Mouse (Mus musculus): ENCODE measurements around the gene Nrxn1.

DNA sequence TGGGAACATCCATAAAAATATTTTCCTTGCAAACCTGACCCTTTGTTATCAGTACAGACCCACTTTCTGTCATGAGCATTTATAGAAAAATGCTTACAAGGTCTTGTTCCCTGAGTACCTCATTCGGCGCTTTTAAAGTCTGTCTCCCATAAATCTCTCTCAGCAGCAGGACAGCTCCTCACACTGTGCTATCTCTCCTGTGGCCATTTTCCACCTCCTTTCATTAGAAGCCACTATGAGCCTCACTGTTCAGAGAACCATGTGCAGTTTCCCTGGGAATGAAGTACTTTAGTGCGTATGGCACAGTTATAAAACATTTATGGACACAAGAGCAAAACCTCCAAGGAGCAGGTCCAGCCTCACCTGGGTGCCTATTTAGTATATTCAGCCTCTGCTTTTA is 1014.4 kb downstream of the Nrxn1 start:
- TF ChIP-seq CTCF (IDR thresholded peaks at IDR 0.05; ENCODE audit: insufficient read depth, low read length) (no peak), POLR2A (IDR thresholded peaks at IDR 0.05; ENCODE audit: borderline replicate concordance, extremely low read depth, low read depth, low read length) (no peak)
